Mouse (Mus musculus): ENCODE results near the gene Gtf2f2. TPM values are rescaled to one million over a fixed set of nuclear protein-coding genes. Genes with fewer than 3 reads are reported as not detected.

Gene Gtf2f2
- polyA plus RNA-seq, 1 experiment from 2014 or later = 21.4 TPM

DNA sequence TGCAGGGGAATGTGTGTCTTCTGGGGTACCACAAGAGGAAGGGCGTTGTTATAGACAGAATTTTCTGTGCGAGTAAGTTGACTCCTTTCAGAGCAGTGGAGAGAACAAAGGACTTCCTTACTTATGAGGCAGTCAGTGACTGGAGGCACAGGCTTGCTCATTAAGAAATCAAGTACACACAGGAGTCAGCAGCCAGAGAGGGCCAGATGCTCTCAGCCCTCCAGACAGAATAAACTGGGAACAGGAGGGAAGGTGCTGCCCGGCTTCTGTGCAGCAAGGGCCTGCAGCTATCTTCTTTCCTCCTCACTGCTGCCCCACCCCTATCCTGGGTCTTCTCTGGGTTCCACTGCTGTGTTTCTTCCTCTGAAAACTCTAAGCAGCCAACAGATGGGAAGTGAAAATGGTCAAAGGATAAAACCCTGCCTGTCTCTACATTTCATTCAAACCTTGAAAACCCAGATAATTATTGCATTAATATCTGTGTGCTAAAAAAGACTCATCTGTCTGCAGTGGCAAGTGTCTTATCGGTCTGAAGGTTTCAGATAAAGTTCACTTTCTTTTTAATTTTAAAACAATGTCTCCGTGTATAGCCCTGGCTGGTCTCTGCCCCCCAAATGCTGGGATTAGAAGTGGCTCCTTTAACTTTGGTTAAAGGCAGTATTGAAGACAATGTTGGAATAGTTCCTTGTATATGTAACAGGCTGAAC is 109.7 kb downstream of the Gtf2f2 start:
- Histone ChIP-seq H3K36me3 (ENCODE audit: insufficient read depth, low read length) (peaks cover 4% of the 10 kb centered on the region; the same call in 1 of the 2 replicates), H3K4me2 (replicated peaks; ENCODE audit: low read depth, low read length) (no peak overlapping the region), H3K27ac (ENCODE audit: low read length) (no peak overlapping the region), H3K4me1 (ENCODE audit: insufficient read depth, low read depth, low read length) (no peaks in the 10 kb centered on the region), H3K27me3 (replicated peaks; ENCODE audit: insufficient read depth, low read length) (no peaks in the 10 kb centered on the region), H3K9ac (replicated peaks; ENCODE audit: low read depth) (no peak overlapping the region), H3K9me3 (ENCODE audit: low read length) (no peaks in the 10 kb centered on the region), H3K4me3 (ENCODE audit: low read depth, low read length) (no peak overlapping the region)
- 62% methylated on average over 5 of the region's 5 CpGs for WGBS
- no peak for DNase-seq (ENCODE audit: low spot score)
- TF ChIP-seq CTCF (IDR thresholded peaks at IDR 0.05) (no peak), EP300 (IDR thresholded peaks at IDR 0.05) (no peak)
- no peak for ATAC-seq

DNA sequence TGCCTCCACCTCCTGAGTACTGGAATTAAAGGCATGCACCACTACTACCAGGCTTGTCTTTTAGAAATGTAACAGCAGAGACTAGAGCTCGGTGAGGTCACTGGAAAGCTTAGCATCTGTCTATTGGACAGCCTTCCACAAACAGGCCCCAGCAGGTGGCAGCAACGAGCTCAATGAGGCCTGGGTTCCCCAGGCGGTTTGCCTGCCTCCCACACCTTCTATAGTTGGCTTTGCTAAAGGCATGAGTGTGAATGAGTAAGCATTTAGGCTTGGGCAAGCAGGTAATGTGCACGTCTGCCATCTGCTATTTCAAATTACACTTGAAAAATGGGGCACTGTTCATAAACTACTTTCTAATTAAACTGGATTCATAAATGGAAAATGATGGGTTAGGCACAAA is 111.1 kb downstream of the Gtf2f2 start:
- H3K4me1 ChIP-seq (ENCODE audit: insufficient read depth, low read depth, low read length) = no peaks in the 10 kb centered on the region

DNA sequence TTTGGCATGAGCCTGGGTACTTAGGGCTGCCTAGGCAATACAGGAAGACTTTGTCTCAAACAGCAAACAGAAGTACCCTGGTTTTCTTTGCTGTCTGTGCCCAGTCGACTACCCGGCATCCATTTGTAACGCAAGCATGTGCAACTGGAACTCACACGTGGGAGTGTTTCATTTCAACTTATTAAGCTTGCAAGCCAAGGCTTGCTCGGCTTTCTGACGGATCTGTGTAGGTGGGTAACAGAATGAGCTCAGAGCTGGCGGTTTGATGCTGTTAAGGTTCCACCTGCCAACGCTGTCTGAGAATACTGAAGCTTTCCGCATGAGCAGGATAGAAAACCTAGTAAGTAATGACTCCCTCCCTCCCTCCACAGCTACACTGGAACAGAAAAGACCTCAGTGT is 118.5 kb downstream of the Gtf2f2 start:
- DNase-seq (ENCODE audit: low spot score) = no peak
- H3K9me3 ChIP-seq (ENCODE audit: low read length) = no peaks in the 10 kb centered on the region
- no peaks in the 10 kb centered on the region for H3K4me1 ChIP-seq (ENCODE audit: insufficient read depth, low read depth, low read length)
- TF ChIP-seq CTCF (IDR thresholded peaks at IDR 0.05) (no peak), EP300 (IDR thresholded peaks at IDR 0.05) (no peak)
- H3K27me3 ChIP-seq (replicated peaks; ENCODE audit: insufficient read depth, low read length) = no peaks in the 10 kb centered on the region
- 87% methylated on average over 9 of the region's 9 CpGs for WGBS
- ATAC-seq = no peak
- peaks cover 9% of the 10 kb centered on the region; the same call in 1 of the 2 replicates for H3K36me3 ChIP-seq (ENCODE audit: insufficient read depth, low read length)
- H3K9ac ChIP-seq (replicated peaks; ENCODE audit: low read depth) = no peak overlapping the region
- no peak overlapping the region for H3K4me3 ChIP-seq (ENCODE audit: low read depth, low read length)
- H3K4me2 ChIP-seq (replicated peaks; ENCODE audit: low read depth, low read length) = no peak overlapping the region
- H3K27ac ChIP-seq (ENCODE audit: low read length) = no peak overlapping the region

More for the DNA sequence above, 111.1 kb downstream of the Gtf2f2 start:
- ATAC-seq (peak; percentile 82), DNase-seq (ENCODE audit: low spot score) (peak; percentile 84)
- 14% methylated on average over 4 of the region's 4 CpGs for WGBS
- Histone ChIP-seq H3K4me2 (replicated peaks; ENCODE audit: low read depth, low read length) (no peak overlapping the region), H3K27me3 (replicated peaks; ENCODE audit: insufficient read depth, low read length) (no peaks in the 10 kb centered on the region), H3K9me3 (ENCODE audit: low read length) (no peaks in the 10 kb centered on the region), H3K4me3 (ENCODE audit: low read depth, low read length) (no peak overlapping the region), H3K36me3 (ENCODE audit: insufficient read depth, low read length) (peaks cover 9% of the 10 kb centered on the region; the same call in 1 of the 2 replicates), H3K9ac (replicated peaks; ENCODE audit: low read depth) (no peak overlapping the region), H3K27ac (ENCODE audit: low read length) (no peak overlapping the region)
- TF ChIP-seq CTCF (IDR thresholded peaks at IDR 0.05) = peak; percentile 87
- no peak for TF ChIP-seq EP300 (IDR thresholded peaks at IDR 0.05)

DNA sequence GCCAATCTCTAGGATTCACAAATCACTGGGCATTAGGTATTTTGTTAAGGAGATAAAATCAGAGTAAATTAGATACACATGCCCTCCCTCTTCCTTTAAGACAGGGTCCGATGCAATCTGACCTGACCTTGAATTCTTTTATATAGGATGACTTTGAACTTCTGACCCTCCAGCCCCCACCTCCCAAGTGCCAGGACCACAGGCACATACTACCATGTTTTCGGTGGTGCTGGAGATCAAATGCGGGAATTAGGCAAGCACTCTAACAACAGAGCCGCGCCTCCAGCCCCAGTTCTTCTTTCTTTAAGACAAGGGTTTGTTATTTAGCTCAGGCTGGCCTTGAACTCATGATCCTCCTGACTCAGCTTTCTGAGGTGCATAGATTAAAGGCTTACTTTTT is 126.8 kb downstream of the Gtf2f2 start:
- DNase-seq (ENCODE audit: low spot score) (no peak), ATAC-seq (no peak)
- WGBS = 77% methylated on average over 5 of the region's 5 CpGs

DNA sequence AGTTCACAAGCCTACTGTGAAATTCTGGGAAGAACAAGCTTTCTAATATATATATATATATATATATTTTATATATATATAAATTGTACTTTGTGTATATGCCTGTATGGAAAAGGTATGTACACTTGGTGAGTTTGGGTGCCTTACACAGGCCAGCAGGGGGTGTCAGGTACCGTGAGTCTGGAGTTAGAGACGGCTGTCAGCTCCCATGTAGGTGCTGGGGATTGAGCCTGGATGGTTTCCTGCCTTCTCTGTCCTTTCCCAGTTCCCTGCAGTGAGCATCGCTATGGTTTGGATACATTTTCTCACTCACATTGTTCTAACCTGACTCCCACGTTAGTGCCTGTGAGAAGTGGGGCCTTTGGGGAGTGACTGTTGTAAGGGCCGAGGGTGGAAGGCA is 127.3 kb downstream of the Gtf2f2 start:
- H3K4me1 ChIP-seq (ENCODE audit: insufficient read depth, low read depth, low read length) = no peaks in the 10 kb centered on the region
- no peak overlapping the region for H3K4me3 ChIP-seq (ENCODE audit: low read depth, low read length)
- WGBS = 67% methylated on average over 5 of the region's 5 CpGs
- DNase-seq (ENCODE audit: low spot score) (no peak), ATAC-seq (no peak)
- TF ChIP-seq EP300 (IDR thresholded peaks at IDR 0.05) (no peak), CTCF (IDR thresholded peaks at IDR 0.05) (no peak)
- no peaks in the 10 kb centered on the region for H3K9me3 ChIP-seq (ENCODE audit: low read length)
- no peak overlapping the region for H3K9ac ChIP-seq (replicated peaks; ENCODE audit: low read depth)
- H3K27me3 ChIP-seq (replicated peaks; ENCODE audit: insufficient read depth, low read length) = no peaks in the 10 kb centered on the region
- no peak overlapping the region for H3K27ac ChIP-seq (ENCODE audit: low read length)
- H3K4me2 ChIP-seq (replicated peaks; ENCODE audit: low read depth, low read length) = no peak overlapping the region
- no peaks in the 10 kb centered on the region for H3K36me3 ChIP-seq (ENCODE audit: insufficient read depth, low read length)

More for the DNA sequence above, 126.8 kb downstream of the Gtf2f2 start:
- no peaks in the 10 kb centered on the region for H3K4me1 ChIP-seq (ENCODE audit: insufficient read depth, low read depth, low read length)
- TF ChIP-seq CTCF (IDR thresholded peaks at IDR 0.05) (no peak), EP300 (IDR thresholded peaks at IDR 0.05) (no peak)
- H3K4me2 ChIP-seq (replicated peaks; ENCODE audit: low read depth, low read length) = no peak overlapping the region
- no peak overlapping the region for H3K27ac ChIP-seq (ENCODE audit: low read length)
- H3K36me3 ChIP-seq (ENCODE audit: insufficient read depth, low read length) = no peaks in the 10 kb centered on the region
- no peaks in the 10 kb centered on the region for H3K9me3 ChIP-seq (ENCODE audit: low read length)
- H3K27me3 ChIP-seq (replicated peaks; ENCODE audit: insufficient read depth, low read length) = no peaks in the 10 kb centered on the region
- no peak overlapping the region for H3K4me3 ChIP-seq (ENCODE audit: low read depth, low read length)
- H3K9ac ChIP-seq (replicated peaks; ENCODE audit: low read depth) = no peak overlapping the region

DNA sequence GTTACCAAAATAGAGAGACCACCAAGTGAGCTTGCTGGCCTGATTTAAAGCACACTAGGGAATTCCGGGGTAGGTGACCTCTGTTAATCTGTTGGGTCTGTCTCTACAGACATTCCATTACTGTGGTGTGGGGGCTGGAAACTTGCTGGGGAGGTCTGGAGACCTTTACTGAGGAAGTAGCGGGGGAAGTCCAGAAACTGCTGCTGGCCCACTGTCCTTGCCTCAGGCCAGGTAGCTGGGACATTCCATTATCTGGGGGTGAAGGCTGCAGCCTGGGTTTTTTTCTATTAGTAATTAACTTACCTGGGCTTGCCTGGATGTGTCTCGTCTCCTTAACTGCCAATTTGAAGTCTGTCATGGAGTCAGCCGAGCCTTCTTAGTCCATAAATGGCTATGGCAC is 128.8 kb downstream of the Gtf2f2 start:
- H3K36me3 ChIP-seq (ENCODE audit: insufficient read depth, low read length) = no peaks in the 10 kb centered on the region
- no peak for ATAC-seq

More for the DNA sequence above, 128.8 kb downstream of the Gtf2f2 start:
- no peak for DNase-seq (ENCODE audit: low spot score)
- Histone ChIP-seq H3K27ac (ENCODE audit: low read length) (no peak overlapping the region), H3K9ac (replicated peaks; ENCODE audit: low read depth) (no peak overlapping the region), H3K4me3 (ENCODE audit: low read depth, low read length) (no peak overlapping the region), H3K4me1 (ENCODE audit: insufficient read depth, low read depth, low read length) (no peaks in the 10 kb centered on the region), H3K27me3 (replicated peaks; ENCODE audit: insufficient read depth, low read length) (no peaks in the 10 kb centered on the region), H3K4me2 (replicated peaks; ENCODE audit: low read depth, low read length) (no peak overlapping the region), H3K9me3 (ENCODE audit: low read length) (no peaks in the 10 kb centered on the region)
- no peak for TF ChIP-seq EP300 (IDR thresholded peaks at IDR 0.05)
- TF ChIP-seq CTCF (IDR thresholded peaks at IDR 0.05) = no peak
- 45% methylated on average over 4 of the region's 4 CpGs for WGBS

Measured in lung, postnatal 0 days (tissue).